Mouse (Mus musculus) liver, embryonic 14.5 days (tissue): ENCODE measurements around the gene Hnrnph2.

Experiments
- CTCF ChIP-seq: IDR thresholded peaks from 2 replicates; pipeline ENCODE4 v1.5.1; 2016; ENCODE audit warnings: antibody characterized with exemption, low read depth, control low read depth
- EP300 ChIP-seq: IDR thresholded peaks from 2 replicates; pipeline ENCODE4 v1.6.1; 2016; ENCODE audit warnings: antibody characterized with exemption, low read depth

DNA sequence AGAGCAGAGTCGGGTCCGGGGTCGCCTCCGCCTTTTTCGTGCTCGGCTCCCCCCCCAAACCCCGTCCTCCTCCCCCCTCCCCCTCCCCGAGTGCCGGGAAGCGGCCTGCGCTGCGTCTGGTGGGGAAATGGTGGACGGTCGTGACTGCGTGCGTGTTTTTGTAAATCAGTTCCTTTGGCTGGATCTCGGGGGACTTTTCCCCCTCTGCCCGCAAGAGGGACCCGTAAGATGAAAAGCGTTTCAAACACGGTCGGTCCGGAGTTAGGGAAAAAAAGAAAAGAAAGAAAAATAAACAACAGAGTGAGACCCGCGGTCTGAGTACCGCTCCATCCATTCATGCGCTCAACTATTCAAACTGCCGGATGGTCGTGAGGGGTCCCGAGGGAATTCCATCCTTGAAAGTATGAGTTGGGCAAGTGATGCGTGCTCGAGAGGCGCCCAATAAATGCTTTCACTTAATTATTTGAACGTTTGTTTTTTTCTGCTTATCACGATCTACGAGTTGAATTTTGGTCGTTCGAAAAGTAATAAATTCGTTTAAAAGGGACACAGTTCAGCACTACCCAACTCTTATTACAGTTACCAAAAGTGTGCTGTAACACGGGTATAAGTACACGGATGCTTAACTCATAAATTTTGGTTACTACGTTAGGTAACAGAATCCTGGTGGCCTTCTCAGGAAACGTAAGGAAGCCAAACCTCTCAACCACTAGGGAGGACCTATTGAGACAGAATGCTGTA is 571 bp downstream of the Hnrnph2 start:
- no peak for TF ChIP-seq EP300
- TF ChIP-seq CTCF = no peak
